Mouse (Mus musculus) spleen, postnatal 4 days (tissue): ENCODE data around the gene Cd3g.
"Not testable (repeated sequence)": the region's sequence is repeated elsewhere in the genome, so short reads cannot be mapped to it uniquely, and the experiment has no call there.

Source experiments
- DNase-seq, 2 experiments: peaks; one replicate each; pipeline ENCODE4 v3.0.0; 2022; ENCODE audit warnings: low spot score in 2 of 2

Gene Cd3g

DNA sequence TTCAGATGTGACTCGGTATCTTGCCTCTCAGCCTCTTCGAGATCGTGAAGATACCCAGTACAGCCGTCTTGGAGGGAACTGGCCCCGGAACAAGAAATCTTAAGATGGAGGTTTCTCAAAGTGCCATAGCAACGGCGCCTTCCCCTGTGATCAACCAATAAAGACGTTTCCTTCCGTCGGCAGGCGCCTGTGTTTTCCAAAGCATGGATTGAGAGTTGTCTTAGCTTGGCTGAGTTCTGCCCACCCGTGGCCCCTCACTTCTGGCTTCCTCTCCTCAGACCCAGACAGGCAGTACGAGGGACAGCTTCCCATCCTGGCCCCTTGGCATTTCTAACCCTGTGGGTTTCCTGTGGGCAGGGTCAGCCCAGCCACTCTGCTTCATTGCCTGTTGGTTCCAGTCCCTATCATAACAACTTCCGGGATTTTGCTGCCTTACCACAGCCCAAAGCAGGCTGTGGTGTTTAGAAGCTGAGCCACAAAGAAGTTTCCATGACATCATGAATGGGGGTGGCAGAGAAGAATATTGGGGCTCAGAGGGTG lies 6.1 kb upstream of the Cd3g start:
- DNase-seq = peak; percentile 61 to 78

DNA sequence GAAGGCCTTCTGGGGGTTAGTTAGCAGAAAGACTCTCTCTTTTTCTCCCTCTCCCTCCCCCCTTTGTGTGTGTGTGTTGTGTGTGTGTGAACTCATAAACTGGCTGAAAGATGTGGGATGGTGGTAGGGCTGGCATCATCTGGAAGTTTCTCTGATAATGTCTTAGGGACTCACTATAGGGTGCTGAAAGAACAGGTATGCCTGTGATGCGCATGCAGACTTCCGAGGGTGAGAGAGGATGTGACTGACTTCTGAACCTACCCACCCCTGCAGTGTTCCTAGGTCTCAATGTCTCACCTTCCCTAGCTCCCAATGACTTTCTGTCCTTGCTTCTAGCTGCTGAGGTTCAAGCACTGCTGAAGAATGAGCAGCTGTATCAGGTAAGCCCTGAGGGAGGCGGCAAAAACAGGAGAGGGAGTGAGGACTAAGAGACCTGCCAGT lies 5.5 kb upstream of the Cd3g start:
- no peak for DNase-seq

DNA sequence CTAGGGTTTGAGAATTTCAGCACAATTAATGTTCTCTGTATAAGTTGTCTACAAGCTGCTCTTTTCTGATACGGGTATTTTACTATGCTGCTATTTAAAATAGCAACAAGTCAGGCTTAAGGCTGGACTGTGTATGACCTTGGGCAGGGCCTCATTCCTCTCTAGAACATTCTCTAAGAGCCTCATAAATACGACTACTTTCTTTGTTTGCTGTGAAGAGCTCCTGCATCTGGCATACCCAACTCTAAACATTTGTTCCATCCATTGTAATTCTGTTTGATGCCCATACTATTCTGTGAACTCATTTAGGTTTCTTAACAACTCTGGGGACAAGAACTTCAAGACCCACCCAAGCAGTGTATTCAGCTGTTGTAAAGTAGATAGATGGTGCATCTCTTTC lies 2.8 kb upstream of the Cd3g start:
- no peak for DNase-seq

DNA sequence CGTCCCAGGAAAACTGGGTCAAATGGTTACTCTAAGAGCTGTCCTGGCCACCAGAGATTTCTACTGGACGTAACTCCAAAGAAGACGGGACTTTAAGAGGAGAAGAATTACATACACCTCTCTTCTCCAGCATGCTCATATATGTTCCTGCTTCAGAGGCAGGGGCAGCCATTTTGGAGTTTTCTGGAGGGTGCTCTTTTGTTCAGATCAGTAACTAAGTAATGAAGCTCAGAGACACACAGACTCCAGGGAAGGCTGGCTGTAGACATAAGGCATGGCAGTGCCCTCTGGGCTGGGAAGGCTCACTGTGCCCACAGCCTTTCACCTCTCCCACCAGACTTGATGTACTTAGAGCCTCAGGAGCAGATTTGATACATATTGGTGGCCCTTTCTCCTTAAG lies 2.3 kb upstream of the Cd3g start:
- DNase-seq = no peak

DNA sequence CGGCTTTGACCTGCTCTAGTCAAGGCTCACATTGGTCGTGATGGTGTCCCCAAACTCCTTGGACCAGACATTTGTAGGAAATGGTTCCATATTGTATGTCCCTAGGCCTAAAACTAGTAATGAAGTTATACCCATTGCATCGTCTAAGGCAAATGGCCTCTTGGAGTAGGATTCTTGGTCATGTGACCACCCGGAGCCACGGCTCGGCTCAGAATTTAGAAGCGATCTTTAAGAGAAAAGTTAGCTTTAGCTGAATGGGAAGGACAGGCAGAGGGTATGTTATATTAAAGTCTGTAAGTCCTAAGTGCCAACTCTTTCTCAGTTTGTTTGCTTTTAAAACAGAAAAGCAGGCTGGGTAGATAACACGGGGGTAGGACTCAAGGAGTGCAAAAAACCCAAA lies 1.9 kb upstream of the Cd3g start:
- no peak for DNase-seq

DNA sequence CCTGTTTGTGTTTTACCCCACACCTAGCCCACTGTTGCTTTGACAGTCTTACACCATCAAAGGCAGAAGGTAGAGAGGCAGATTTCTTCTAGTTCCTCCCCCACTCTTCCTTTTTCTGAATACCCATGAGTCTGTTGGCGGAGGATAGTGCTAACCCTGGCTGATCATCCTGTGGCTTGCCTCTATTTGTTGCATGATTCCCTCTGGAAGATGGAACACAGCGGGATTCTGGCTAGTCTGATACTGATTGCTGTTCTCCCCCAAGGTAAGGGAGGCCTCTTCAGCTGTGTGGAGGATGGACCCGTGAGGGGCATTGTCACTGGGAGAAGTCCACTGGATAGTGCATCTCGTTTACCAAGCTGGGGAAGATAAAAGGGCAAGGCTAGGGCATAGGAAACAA lies 1.4 kb upstream of the Cd3g start, which contains the start of gene Cd3d:
Cd3d (plus strand) TSS at position 111 of the 400 bp plus-strand sequence.
- DNase-seq = no peak

- DNase-seq = no peak
These were observed 873 bp upstream of the Cd3g start for GRCm38 (mm10) chr9:44981104-44981503.

DNA sequence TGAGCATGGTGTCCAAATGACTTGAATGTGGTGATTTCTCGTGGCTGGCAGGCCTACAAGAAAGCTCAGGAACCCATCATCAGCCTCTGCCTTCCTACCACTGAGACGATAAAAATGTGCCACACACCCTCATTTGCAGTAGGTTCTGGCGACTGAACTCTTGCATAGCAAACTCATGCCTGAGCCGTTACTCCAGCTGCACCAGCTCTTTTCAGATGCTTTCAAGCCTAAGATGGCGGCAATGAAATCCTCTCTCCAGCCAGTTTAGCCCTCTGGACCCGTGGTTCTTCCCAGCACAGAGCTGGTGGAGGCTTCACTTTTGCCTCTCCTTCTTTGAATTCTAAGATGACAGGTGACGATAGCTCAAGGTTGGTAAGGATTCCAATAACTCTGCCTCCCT lies 425 bp downstream of the Cd3g start:
- no peak for DNase-seq

DNA sequence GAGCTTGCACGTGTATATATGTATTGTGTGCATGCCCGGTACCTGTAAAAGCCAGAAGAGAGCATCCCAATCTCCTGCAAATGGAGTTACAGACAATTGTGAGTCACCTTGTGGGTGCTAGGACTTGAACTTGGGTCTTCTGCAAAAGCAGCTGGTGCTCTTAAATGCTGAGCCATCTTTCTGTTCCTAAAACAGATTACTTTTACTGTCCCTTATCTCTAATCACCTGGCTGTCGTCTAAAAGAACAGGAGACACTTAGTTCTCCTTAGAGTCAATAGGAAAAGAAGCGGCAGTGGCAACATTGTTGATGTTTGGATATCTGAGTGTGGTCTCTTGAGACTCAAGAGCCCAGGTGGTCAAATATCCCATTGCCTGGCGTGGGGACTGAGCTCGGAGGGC lies 2.4 kb downstream of the Cd3g start:
- no peak for DNase-seq

GRCm38 (mm10) chr9:44969450-44969849 lies 10.8 kb downstream of the Cd3g start:
- DNase-seq = no peak

- not testable (repeated sequence) for DNase-seq
These were observed 12.5 kb downstream of the Cd3g start for GRCm38 (mm10) chr9:44967763-44968162.

DNA sequence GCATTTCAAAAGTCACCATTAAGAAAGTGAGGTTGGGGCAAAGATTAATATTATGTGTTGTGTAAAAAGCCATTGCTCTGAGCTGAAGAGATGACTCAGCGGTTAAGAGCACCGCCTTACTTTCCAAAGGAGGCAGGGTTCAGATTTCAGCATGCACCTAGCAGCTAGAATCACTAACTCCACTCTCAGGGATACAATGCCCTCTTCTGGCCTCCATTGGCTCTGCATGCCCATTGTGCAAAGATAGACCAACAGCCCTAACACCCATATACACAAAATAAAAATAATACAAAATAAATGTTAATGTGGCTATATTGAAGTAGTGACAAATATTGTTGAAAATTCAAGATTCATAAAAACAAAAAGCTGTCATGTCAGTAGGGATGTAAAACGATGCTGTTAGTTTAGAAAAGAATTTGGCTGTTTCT lies 13.4 kb downstream of the Cd3g start:
- peak; percentile 79 to 84 for DNase-seq

DNA sequence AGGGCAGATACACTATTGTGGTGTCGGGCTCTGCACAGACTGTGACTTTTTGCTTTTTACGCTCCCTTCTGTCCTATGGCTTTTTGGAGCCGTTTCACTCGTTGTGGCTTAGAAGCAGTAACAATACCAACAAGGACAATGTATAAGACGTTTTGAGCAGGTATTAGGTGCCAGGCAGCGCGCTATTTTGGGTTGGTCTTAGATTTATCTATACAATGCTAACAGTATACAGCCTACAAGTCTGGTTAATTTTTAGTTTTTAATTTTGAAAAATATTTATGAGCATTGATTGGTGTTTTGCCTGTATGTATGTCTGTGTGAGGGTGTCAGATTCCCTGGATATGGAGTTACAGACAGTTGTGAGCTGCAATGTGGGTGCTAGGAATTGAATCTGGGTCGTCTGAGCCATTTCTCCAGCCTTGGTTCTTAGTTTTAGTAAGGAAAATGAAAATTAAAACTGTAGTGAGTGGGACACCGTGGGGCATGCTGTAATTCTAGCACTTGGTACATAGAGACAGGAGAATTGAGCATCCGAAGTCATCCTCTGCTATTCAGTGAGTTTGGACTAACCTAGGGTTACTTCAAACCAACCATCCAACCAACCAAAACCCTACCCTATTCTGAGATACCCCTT lies 14.3 kb downstream of the Cd3g start:
- DNase-seq = peak in 1 of 2 experiments; percentile 64

- peak; percentile 98 to 99 for DNase-seq
These were observed 15.0 kb downstream of the Cd3g start, which contains the start of gene Ube4a for GRCm38 (mm10) chr9:44965126-44965832. Ube4a (minus strand) TSS chr9:44965600.

DNA sequence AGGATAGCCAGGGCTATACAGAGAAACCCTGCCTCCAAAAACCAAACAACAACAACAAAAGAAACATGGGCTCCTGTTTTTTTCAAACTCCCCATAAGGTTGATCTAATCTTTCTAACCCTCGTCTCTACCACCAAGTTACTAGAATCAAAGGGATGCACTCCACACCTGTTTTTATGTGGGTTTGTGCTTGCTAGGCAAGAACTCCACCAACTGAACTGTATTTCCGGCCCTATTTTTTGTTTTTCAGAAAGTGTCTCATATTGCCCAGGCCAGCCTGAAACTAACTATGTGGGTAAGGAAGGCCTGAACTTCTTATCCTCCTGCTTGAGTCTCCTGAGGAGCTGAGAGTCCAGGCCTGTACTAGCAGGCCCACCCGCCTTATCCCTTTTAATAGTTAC lies 25.8 kb downstream of the Cd3g start:
- DNase-seq = no peak

DNA sequence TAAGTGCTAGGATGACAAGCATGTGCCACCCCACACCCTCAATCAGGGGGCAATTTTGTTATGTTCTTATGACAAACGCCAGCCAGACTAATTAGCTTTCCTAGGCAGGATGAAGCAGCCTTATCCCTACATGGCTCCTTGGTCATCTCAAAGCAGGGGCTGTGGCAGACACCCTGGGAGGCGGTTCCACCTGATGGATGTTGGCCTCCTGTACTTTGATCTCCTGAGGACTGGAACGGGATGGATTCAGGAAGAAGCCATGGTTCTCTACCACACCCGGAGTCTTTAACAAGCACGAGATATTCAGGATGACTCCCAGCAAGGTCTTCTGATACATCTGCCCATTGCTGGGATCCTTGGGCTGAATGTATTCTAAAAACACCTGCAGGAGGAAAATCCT lies 32.4 kb downstream of the Cd3g start:
- DNase-seq = no peak

DNA sequence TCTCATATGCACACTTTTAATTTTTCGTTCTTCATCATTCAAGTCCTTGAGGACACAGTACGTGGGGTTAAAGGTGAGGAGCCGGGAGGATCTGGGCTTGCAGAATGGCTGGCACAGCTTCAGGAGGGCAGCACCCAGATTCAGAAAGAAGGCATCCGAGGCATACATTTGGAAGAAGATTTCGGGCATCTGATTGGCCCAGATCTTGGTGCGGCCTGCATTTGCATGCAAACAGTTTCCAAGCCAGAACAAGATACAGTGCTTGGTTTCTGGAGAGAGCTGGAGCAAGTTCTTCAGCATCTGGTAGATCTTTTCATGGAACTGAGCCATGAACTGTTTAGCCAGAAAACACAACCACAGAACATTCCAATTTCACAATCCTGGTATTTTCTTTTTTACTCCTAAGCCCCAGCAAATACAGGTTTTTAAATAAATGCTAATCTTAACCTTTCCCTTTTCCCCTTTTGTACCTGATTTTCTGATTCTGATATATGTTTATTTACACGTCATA lies 34.0 kb downstream of the Cd3g start:
- no peak for DNase-seq

GRCm38 (mm10) chr9:44942421-44942820 lies 37.8 kb downstream of the Cd3g start:
- DNase-seq = no peak

- DNase-seq = no peak
These were observed 38.5 kb downstream of the Cd3g start for GRCm38 (mm10) chr9:44941756-44942155.

GRCm38 (mm10) chr9:44921543-44921942 lies 58.7 kb downstream of the Cd3g start:
- no peak for DNase-seq

DNA sequence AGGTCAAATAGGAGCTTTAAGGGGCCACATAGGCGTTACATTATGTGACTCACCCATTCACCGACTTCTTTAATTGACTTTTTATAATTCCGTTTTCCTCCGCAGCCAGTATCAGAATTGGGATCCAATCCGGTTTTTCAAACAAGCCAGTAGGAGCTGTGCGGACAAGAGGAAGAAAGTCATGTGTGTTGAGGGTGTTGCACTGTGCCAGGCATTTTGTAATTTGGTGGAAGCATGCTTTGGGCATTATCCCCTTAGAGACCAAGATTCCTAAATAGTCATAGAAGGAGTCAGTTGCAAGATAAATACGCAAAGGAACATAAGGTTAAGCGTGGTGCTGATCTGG lies 59.1 kb downstream of the Cd3g start:
- DNase-seq = no peak

DNA sequence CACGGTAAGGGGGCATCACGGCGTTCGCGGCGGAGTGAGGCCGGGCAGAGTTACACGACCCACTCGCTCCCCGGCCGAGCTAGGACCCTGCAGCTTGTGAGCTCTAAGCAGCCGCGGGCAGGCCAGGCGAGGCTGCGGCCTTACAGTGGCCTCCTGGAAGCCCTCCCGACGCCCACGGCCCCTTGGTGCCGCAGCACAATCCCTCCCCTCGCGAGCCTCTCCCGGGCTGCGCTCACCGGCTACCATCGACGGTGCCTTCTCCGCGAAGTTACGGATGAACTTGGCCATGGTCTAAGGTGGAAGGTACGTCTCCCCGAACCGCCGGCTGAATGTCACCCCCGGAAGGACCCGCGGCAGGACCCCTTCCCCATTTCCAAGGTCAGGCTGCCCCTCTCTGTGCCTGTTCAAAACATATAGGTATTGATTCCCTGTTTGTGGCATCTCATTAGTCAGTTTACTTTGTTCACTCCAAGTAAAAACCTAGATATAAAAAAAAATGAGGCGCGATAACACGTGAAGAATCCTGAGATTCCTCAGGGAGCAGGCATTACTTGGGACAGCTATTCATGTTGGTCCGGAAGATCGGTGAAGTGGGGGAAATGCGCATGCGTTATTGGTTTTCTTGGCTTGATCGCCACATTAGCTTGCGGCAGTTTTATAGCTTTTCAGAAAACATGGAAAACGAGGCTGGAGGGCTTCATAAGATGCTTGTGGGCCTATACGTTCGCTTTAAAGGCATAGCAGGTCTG lies 59.7 kb downstream of the Cd3g start, which contains the start of gene Atp5l:
Atp5l (minus strand) TSS at position 369 of the 749 bp plus-strand sequence.
- DNase-seq = peak; percentile 80 to 89
